ENCODE assay signal across 21 mouse cellular contexts in genomic region chr8:77768916-77769315, GRCm38 (mm10). TPM values are rescaled to one million over a fixed set of nuclear protein-coding genes. Genes with fewer than 3 reads are reported as not detected.
DNase-seq lines count a peak whose midpoint lies in the region; ATAC-seq and TF ChIP-seq lines count a peak whose summit lies in the region.
"Had no signal": no experiment of that assay in that cellular context is flagged by ENCODE, and none has a peak within 500 bp of the region (broad histone marks: within the 10 kb centered on the region; RNA-seq: fewer than 3 reads in every experiment).

No protein-coding gene starts in this region.

- no peak overlapping the region for H3K4me3 ChIP-seq in heart, adult 2 months
- H3K4me3 ChIP-seq in neural tube, embryonic 15.5 days (replicated peaks) = no peak overlapping the region
- H3K4me3 ChIP-seq: embryonic facial prominence, embryonic 10.5 days; forebrain, embryonic 15.5 days; left cerebral cortex, adult 2 months; liver, embryonic 13.5 days; midbrain, embryonic 12.5 days; stomach, embryonic 15.5 days had no signal

- H3K9me3 ChIP-seq in neural tube, embryonic 15.5 days (replicated peaks) = 0 out of 2 replicates have a peak, but pooled peaks cover 3% of the 10 kb centered on the region
- H3K9me3 ChIP-seq: embryonic facial prominence, embryonic 10.5 days; forebrain, embryonic 15.5 days; liver, embryonic 13.5 days; midbrain, embryonic 12.5 days; stomach, embryonic 15.5 days had no signal

- peak; percentile 28 for DNase-seq in heart, postnatal 4 days
- DNase-seq in heart, adult 2 months = no peak
- peak; percentile 6 for DNase-seq in neural tube, embryonic 10.5 days (ENCODE audit: extremely low spot score, low spot score)
- DNase-seq in adrenal gland, postnatal 14 days = peak; percentile 54
- peak; percentile 72 for DNase-seq in ovary, postnatal 36 days (ENCODE audit: low spot score)
- DNase-seq in right cerebral cortex, adult 18-20 months = no peak
- DNase-seq: cerebellum, adult 9-10 months; gastrocnemius, postnatal 14 days; heart, adult 11 months; liver, embryonic 13.5 days; lung, adult 2 months had no signal

- no peak overlapping the region for H3K4me2 ChIP-seq in neural tube, embryonic 15.5 days
- H3K4me2 ChIP-seq: forebrain, embryonic 15.5 days; liver, embryonic 13.5 days; midbrain, embryonic 12.5 days; stomach, embryonic 15.5 days had no signal

- no peak overlapping the region for H3K9ac ChIP-seq in heart, adult 2 months (ENCODE audit: low read depth, low read length)
- no peak overlapping the region for H3K9ac ChIP-seq in neural tube, embryonic 15.5 days (replicated peaks)
- H3K9ac ChIP-seq: forebrain, embryonic 15.5 days; liver, embryonic 13.5 days; midbrain, embryonic 12.5 days; stomach, embryonic 15.5 days had no signal

- H3K4me1 ChIP-seq in heart, adult 2 months (ENCODE audit: control insufficient read depth, insufficient read depth, low read length) = no peaks in the 10 kb centered on the region
- no peaks in the 10 kb centered on the region for H3K4me1 ChIP-seq in neural tube, embryonic 15.5 days
- H3K4me1 ChIP-seq: liver, embryonic 13.5 days; stomach, embryonic 15.5 days had no signal

- TF ChIP-seq CTCF in heart, adult 2 months (IDR thresholded peaks at IDR 0.05) = no peak

- no peak overlapping the region for H3K27ac ChIP-seq in heart, adult 2 months
- no peak overlapping the region for H3K27ac ChIP-seq in neural tube, embryonic 15.5 days (replicated peaks)
- H3K27ac ChIP-seq: embryonic facial prominence, embryonic 10.5 days; forebrain, embryonic 15.5 days; hindbrain, postnatal 0 days; left cerebral cortex, adult 2 months; liver, embryonic 13.5 days; midbrain, embryonic 12.5 days; stomach, embryonic 15.5 days had no signal

- no peak for ATAC-seq in neural tube, embryonic 15.5 days (ENCODE audit: low FRiP score)
- ATAC-seq: activated CD4-positive, CD25-positive, alpha-beta regulatory T cell, adult 4 months; forebrain, embryonic 15.5 days; hindbrain, postnatal 0 days; intestine, postnatal 0 days had no signal

- H3K79me2 ChIP-seq in heart, adult 2 months (replicated peaks; ENCODE audit: control insufficient read depth, insufficient read depth, low read length) = no peaks in the 10 kb centered on the region

- intact Hi-C loops in heart, adult 2 months (cut with DNase I) = no loop called here

- no peak for TF ChIP-seq POLR2A in heart, adult 2 months (IDR thresholded peaks at IDR 0.05; ENCODE audit: insufficient read depth, low read depth, low read length)

- no peaks in the 10 kb centered on the region for H3K27me3 ChIP-seq in heart, adult 2 months (ENCODE audit: control insufficient read depth, insufficient read depth, low read length)
- no peaks in the 10 kb centered on the region for H3K27me3 ChIP-seq in neural tube, embryonic 15.5 days (replicated peaks)
- H3K27me3 ChIP-seq: forebrain, embryonic 15.5 days; liver, embryonic 13.5 days; midbrain, embryonic 12.5 days; stomach, embryonic 15.5 days had no signal

- no peak for TF ChIP-seq EP300 in heart, adult 2 months (IDR thresholded peaks at IDR 0.05; ENCODE audit: insufficient read depth, low read depth, low read length)

- 80% methylated on average over 5 of the region's 5 CpGs for WGBS in heart, adult 2 months
- 88% methylated on average over 5 of the region's 5 CpGs for WGBS in neural tube, embryonic 15.5 days

- no peaks in the 10 kb centered on the region for H3K36me3 ChIP-seq in heart, adult 2 months (ENCODE audit: control insufficient read depth, insufficient read depth, low read length)
- H3K36me3 ChIP-seq in neural tube, embryonic 15.5 days = no peaks in the 10 kb centered on the region
- H3K36me3 ChIP-seq: embryonic facial prominence, embryonic 10.5 days; forebrain, embryonic 15.5 days; liver, embryonic 13.5 days; midbrain, embryonic 12.5 days; stomach, embryonic 15.5 days had no signal

RNA-seq across cellular contexts. Expression of gene Ednra, which starts 44.7 kb away (rescaled TPM):
- total RNA-seq in heart, postnatal 4 days (2021) = 10 to 100 TPM; 66.4 to 77.3 TPM
- total RNA-seq in heart, adult 2 months (2021) = 10 to 100 TPM; 41.3 to 41.7 TPM
- 25.6 and 47.0 TPM in 2 replicates for polyA plus RNA-seq in heart, adult 2 months (2012; rRNA removed)
- 7.7 and 10.0 TPM in 2 replicates for polyA plus RNA-seq in neural tube, embryonic 15.5 days (2015; fragmentation: Nextera tagmentation; extraction: Ambion mirVana)
- 25.9 and 27.8 TPM in 2 replicates for total RNA-seq in adrenal gland, postnatal 14 days (2021)
- total RNA-seq: MEL had no signal
- polyA plus RNA-seq: activated CD4-positive, CD25-positive, alpha-beta regulatory T cell, adult 4 months had no signal

Comparison
In these comparisons a context has a peak if more than half of its experiments do, and no peak if none do; other contexts are left out.
1. DNase-seq: peak in heart, postnatal 4 days (single experiment), neural tube, embryonic 10.5 days (single experiment), adrenal gland, postnatal 14 days (single experiment) and ovary, postnatal 36 days (single experiment); none in heart, adult 2 months (0 of 2) and right cerebral cortex, adult 18-20 months (single experiment).